Mouse (Mus musculus): ENCODE results near the gene Tdpoz5. TPM values are rescaled to one million over a fixed set of nuclear protein-coding genes. Genes with fewer than 3 reads are reported as not detected.
"Not testable (repeated sequence)": the region's sequence is repeated elsewhere in the genome, so short reads cannot be mapped to it uniquely, and the experiment has no call there.

Tdpoz5 gene
- not detected in 2 replicates for polyA plus RNA-seq (2014; fragmentation: Nextera tagmentation; extraction: Ambion mirVana)

DNA sequence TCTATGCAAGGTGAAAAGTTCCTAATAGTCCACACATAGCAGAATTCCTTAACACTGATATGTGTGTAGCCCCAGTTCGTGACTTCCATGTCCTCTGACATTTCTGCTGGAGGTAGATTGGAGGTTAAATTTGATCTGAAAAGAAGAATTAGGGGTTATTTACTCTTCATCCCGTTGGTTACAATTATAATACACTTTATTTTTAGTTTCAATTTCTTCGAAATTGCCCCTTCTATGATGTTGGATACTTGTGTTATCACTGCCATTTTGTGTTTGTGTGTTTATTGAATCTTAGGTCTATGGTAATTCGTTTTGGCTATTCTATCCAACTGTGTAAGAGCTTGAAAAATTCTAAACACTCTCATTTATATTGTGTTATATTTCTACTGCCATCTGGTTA is at the start of gene Tdpoz5:
Gene Tdpoz5, minus strand, starts transcription at position 101 of the 400 bp plus-strand sequence.
- H3K9ac ChIP-seq (ENCODE audit: low read length); H3K27ac ChIP-seq (replicated peaks; ENCODE audit: low read depth, low read length); H3K27me3 ChIP-seq (ENCODE audit: control insufficient read depth, insufficient read depth, low read length); ATAC-seq (ENCODE audit: insufficient number of reproducible peaks, low FRiP score, low TSS enrichment, low read depth); H3K9me3 ChIP-seq (ENCODE audit: control insufficient read depth, low read length); H3K4me1 ChIP-seq (ENCODE audit: control insufficient read depth, insufficient read depth, low read length); H3K4me2 ChIP-seq (ENCODE audit: low read depth, severe bottlenecking); H3K36me3 ChIP-seq (ENCODE audit: control insufficient read depth, insufficient read depth, low read length); DNase-seq (ENCODE audit: low spot score); H3K4me3 ChIP-seq (ENCODE audit: low read depth, low read length): not testable (repeated sequence)
- 79% methylated on average over 2 of the region's 4 CpGs for WGBS

DNA sequence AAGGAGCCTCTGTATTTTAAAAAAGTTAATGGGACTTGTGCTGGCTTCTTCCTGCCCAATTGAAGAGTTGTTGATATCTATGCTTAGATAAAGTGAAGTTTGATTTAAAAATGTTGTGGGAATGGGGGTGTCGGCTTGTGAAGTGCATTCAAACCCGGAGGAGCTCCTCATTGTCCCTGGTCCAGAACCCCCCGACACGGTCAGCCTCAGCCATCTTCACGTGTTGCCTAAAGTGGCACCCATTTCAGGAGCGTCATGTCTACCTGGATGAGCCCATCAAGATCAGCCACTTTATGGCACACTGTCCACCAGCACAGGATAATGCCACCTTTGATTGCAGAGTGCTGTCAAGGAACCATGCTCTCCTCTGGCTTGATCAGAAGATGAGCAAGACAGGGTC is 7.8 kb upstream of the Tdpoz5 start:
- not testable (repeated sequence) for H3K9ac ChIP-seq (ENCODE audit: low read length); H3K9me3 ChIP-seq (ENCODE audit: control insufficient read depth, low read length); ATAC-seq (ENCODE audit: insufficient number of reproducible peaks, low FRiP score, low TSS enrichment, low read depth); H3K36me3 ChIP-seq (ENCODE audit: control insufficient read depth, insufficient read depth, low read length); H3K27ac ChIP-seq (replicated peaks; ENCODE audit: low read depth, low read length); H3K27me3 ChIP-seq (ENCODE audit: control insufficient read depth, insufficient read depth, low read length); H3K4me1 ChIP-seq (ENCODE audit: control insufficient read depth, insufficient read depth, low read length); H3K4me3 ChIP-seq (ENCODE audit: low read depth, low read length); H3K4me2 ChIP-seq (ENCODE audit: low read depth, severe bottlenecking); DNase-seq (ENCODE audit: low spot score)
- 96% methylated on average over 6 of the region's 6 CpGs for WGBS

DNA sequence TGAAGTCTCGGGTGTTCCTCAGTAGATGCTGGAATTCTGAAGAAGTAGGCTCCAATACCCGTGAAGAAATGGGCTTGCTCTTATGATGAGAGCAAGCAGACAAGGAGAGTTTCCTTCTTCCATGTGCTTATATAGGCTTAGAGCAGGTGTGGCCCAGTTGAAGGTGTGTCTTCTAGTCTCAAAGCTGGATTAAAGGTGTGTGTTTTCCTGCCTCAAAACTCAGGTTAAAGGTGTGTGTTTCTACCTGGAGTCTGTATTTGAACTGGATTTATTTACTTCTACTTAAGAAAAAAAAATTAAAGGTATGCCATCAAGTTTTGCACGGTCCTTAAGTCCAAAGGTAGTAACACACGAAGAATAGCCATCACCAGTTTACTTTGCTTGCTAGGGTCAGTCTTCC is 17.7 kb downstream of the Tdpoz5 start, which contains the start of gene Gm9117:
Gene Gm9117, minus strand, starts transcription at position 101 of the 400 bp plus-strand sequence.
- H3K27ac ChIP-seq (replicated peaks; ENCODE audit: low read depth, low read length); DNase-seq (ENCODE audit: low spot score); ATAC-seq (ENCODE audit: insufficient number of reproducible peaks, low FRiP score, low TSS enrichment, low read depth): not testable (repeated sequence)

DNA sequence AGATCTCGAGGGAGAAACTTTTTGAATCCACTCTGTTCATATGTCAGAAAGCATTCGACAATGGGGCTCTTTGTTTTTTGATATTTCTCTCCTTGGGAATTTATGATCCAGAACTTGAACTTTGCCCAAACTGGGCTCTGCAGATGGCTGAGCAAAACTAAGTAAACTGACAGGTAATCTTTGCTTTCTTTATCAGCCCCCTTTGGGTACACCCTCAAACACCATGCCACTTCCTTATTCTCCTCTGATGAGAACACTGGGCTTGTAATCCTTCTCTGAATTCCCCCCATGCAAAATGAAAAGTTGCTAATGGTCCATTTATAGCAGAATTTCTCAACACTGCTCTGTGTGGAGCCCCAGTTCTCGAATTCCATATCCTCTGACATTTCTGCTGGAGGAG is 22.7 kb downstream of the Tdpoz5 start:
- no CpG with 5 or more reads among the region's 3 CpGs for WGBS
- not testable (repeated sequence) for ATAC-seq (ENCODE audit: insufficient number of reproducible peaks, low FRiP score, low TSS enrichment, low read depth)

More for the DNA sequence above, 17.7 kb downstream of the Tdpoz5 start, which contains the start of gene Gm9117:
- H3K4me1 ChIP-seq (ENCODE audit: control insufficient read depth, insufficient read depth, low read length); H3K36me3 ChIP-seq (ENCODE audit: control insufficient read depth, insufficient read depth, low read length); H3K9me3 ChIP-seq (ENCODE audit: control insufficient read depth, low read length); H3K27me3 ChIP-seq (ENCODE audit: control insufficient read depth, insufficient read depth, low read length); H3K4me3 ChIP-seq (ENCODE audit: low read depth, low read length); H3K9ac ChIP-seq (ENCODE audit: low read length); H3K4me2 ChIP-seq (ENCODE audit: low read depth, severe bottlenecking): not testable (repeated sequence)
- WGBS = 84% methylated on average over 3 of the region's 4 CpGs

More for the DNA sequence above, 22.7 kb downstream of the Tdpoz5 start:
- H3K27me3 ChIP-seq (ENCODE audit: control insufficient read depth, insufficient read depth, low read length); H3K4me3 ChIP-seq (ENCODE audit: low read depth, low read length); H3K4me2 ChIP-seq (ENCODE audit: low read depth, severe bottlenecking); DNase-seq (ENCODE audit: low spot score); H3K27ac ChIP-seq (replicated peaks; ENCODE audit: low read depth, low read length); H3K36me3 ChIP-seq (ENCODE audit: control insufficient read depth, insufficient read depth, low read length); H3K9me3 ChIP-seq (ENCODE audit: control insufficient read depth, low read length); H3K9ac ChIP-seq (ENCODE audit: low read length); H3K4me1 ChIP-seq (ENCODE audit: control insufficient read depth, insufficient read depth, low read length): not testable (repeated sequence)

Other genes starting within 250 kb of the Tdpoz5 start
- not detected in 2 replicates for gene Gm5773, start 188.3 kb downstream of the Tdpoz5 start, polyA plus RNA-seq (2014; fragmentation: Nextera tagmentation; extraction: Ambion mirVana)
- gene Tdpoz4, start 164.9 kb downstream of the Tdpoz5 start, polyA plus RNA-seq (2014; fragmentation: Nextera tagmentation; extraction: Ambion mirVana) = not detected in 2 replicates
- not detected in 2 replicates for gene Tdpoz3, start 135.3 kb downstream of the Tdpoz5 start, polyA plus RNA-seq (2014; fragmentation: Nextera tagmentation; extraction: Ambion mirVana)
- not detected in 2 replicates for gene Gm9117, start 17.8 kb downstream of the Tdpoz5 start, polyA plus RNA-seq (2014; fragmentation: Nextera tagmentation; extraction: Ambion mirVana)
- gene Gm9125, start 93.6 kb upstream of the Tdpoz5 start, polyA plus RNA-seq (2014; fragmentation: Nextera tagmentation; extraction: Ambion mirVana) = not detected in 2 replicates
- not detected in 2 replicates for gene Gm10697, start 111.3 kb upstream of the Tdpoz5 start, polyA plus RNA-seq (2014; fragmentation: Nextera tagmentation; extraction: Ambion mirVana)
- gene Gm10696, start 216.9 kb upstream of the Tdpoz5 start, polyA plus RNA-seq (2014; fragmentation: Nextera tagmentation; extraction: Ambion mirVana) = not detected in 2 replicates
- gene Gm5286, start 235.4 kb upstream of the Tdpoz5 start, polyA plus RNA-seq (2014; fragmentation: Nextera tagmentation; extraction: Ambion mirVana) = not detected in 2 replicates